Mouse (Mus musculus): ENCODE measurements at regions not wholly inside any gene's neighbourhood (a gene's known extent, or its start where the extent isn't known, plus 50 kb on each side); places are given as distances from the start of the nearest gene placed in this dataset.

DNA sequence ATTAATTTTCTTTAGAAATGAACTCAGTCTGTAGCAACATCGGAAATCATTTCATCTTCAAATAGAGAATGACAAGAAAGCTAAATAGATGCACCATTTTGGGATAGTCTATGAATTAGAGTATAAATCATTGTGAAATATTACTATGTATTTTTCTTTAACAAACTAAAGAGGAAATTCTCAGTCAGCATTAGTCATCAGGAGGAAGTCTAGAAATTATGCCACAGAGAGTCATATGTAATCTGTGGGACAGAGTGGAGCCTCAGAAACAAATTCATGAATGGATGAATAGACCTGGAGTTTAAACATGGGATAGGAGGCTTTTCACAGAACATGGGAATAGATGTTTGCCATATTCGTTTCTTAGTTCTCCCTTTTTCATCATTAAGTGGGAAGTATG lies 1459.4 kb upstream of the A1bg start:
- Histone ChIP-seq H3K9me3 (replicated peaks) (peaks cover 6% of the 10 kb centered on the region), H3K4me1 (no peaks in the 10 kb centered on the region), H3K27ac (replicated peaks) (no peak overlapping the region), H3K4me3 (no peak overlapping the region), H3K27me3 (ENCODE audit: low read depth, poor library complexity, severe bottlenecking) (no peaks in the 10 kb centered on the region), H3K36me3 (no peaks in the 10 kb centered on the region)
- DNase-seq (ENCODE audit: low spot score): no peak
- WGBS: 84% methylated on average over 2 of the region's 2 CpGs

- Histone ChIP-seq H3K27me3 (ENCODE audit: low read depth, poor library complexity, severe bottlenecking) (no peaks in the 10 kb centered on the region), H3K36me3 (no peaks in the 10 kb centered on the region), H3K9me3 (replicated peaks) (no peaks in the 10 kb centered on the region), H3K27ac (replicated peaks) (no peak overlapping the region), H3K4me1 (no peaks in the 10 kb centered on the region), H3K4me3 (no peak overlapping the region)
- WGBS: 90% methylated on average over 3 of the region's 3 CpGs
- DNase-seq (ENCODE audit: low spot score): no peak
Observed at GRCm38 (mm10) chr15:62374641-62375040, 1451.8 kb upstream of the A1bg start.

DNA sequence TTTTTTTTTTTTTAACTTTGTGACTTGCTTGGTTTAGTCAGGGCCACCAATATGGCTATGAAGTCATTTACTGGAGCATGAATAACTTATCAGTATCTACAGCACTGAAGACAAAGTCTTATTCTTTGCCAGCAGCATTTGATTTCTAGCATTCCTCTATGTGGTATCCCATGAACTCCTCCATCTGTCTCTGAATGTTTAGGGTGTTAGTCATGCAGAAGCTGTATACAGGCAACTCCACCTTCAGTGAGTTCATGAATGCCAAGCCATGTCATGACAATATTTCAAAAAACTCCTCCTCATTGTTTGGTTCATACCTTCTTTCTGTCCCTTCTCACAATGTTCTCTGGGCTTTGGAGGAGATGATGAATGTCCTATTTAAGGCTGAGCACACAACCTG lies 1438.4 kb upstream of the A1bg start:
- Histone ChIP-seq H3K27me3 (ENCODE audit: low read depth, poor library complexity, severe bottlenecking) (no peaks in the 10 kb centered on the region), H3K4me3 (no peak overlapping the region), H3K36me3 (no peaks in the 10 kb centered on the region), H3K9me3 (replicated peaks) (no peaks in the 10 kb centered on the region), H3K27ac (replicated peaks) (no peak overlapping the region), H3K4me1 (no peaks in the 10 kb centered on the region)
- DNase-seq (ENCODE audit: low spot score): no peak

DNA sequence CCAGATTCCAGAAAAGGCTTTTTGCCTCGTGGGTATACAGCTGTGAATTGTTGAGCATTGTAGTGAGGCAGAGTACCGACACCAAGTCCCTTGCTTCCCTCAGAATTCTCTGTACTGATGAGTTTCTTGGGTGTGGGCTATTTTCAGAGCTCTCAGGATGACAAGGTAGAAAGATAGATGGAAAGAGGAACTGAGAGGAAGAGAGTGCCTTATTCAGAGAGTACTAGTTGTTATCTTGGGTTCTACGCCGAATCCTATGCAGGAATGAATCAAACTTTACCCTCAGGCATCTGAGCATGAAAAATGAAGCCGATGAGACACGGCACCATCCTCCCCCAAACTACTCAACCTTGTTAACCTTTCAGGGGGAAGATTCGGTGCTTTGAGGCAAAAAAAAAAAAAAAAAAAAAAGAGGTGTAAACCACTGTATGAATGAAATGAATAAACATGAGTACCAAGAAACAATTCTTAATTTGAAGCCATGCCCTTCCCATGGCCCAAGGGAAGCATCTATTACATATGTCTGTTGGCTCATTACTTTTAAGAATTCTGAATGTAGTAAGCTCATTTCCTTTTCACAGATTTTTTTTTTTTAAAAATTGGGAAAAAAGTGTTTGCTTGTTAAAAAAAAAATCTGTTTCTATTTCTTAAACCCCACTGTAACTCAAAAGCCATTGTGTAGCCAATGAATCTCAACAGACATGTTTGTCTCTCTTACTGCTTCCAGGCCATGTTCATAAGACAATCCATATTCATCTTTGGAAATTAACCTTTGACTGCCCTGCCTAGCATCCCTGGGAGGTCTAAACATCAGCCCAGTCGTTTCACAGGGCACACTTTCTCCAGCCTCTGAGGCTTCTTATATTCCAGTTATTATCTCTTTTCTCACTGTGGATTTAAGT lies 1435.8 kb upstream of the A1bg start:
- no peaks in the 10 kb centered on the region for H3K27me3 ChIP-seq (ENCODE audit: low read depth, poor library complexity, severe bottlenecking)
- no peaks in the 10 kb centered on the region for H3K9me3 ChIP-seq (replicated peaks)
- H3K27ac ChIP-seq (replicated peaks): no peak overlapping the region
- DNase-seq (ENCODE audit: low spot score): no peak
- no peaks in the 10 kb centered on the region for H3K36me3 ChIP-seq
- no peaks in the 10 kb centered on the region for H3K4me1 ChIP-seq
- WGBS: 85% methylated on average over 8 of the region's 8 CpGs
- H3K4me3 ChIP-seq: no peak overlapping the region

GRCm38 (mm10) chr15:62353786-62354185 lies 1431.0 kb upstream of the A1bg start:
- H3K4me3 ChIP-seq: no peak overlapping the region
- H3K27me3 ChIP-seq (ENCODE audit: low read depth, poor library complexity, severe bottlenecking): no peaks in the 10 kb centered on the region
- no peak for DNase-seq (ENCODE audit: low spot score)
- no peaks in the 10 kb centered on the region for H3K9me3 ChIP-seq (replicated peaks)
- WGBS: 88% methylated on average over 4 of the region's 4 CpGs
- no peaks in the 10 kb centered on the region for H3K36me3 ChIP-seq
- no peaks in the 10 kb centered on the region for H3K4me1 ChIP-seq
- H3K27ac ChIP-seq (replicated peaks): no peak overlapping the region

DNA sequence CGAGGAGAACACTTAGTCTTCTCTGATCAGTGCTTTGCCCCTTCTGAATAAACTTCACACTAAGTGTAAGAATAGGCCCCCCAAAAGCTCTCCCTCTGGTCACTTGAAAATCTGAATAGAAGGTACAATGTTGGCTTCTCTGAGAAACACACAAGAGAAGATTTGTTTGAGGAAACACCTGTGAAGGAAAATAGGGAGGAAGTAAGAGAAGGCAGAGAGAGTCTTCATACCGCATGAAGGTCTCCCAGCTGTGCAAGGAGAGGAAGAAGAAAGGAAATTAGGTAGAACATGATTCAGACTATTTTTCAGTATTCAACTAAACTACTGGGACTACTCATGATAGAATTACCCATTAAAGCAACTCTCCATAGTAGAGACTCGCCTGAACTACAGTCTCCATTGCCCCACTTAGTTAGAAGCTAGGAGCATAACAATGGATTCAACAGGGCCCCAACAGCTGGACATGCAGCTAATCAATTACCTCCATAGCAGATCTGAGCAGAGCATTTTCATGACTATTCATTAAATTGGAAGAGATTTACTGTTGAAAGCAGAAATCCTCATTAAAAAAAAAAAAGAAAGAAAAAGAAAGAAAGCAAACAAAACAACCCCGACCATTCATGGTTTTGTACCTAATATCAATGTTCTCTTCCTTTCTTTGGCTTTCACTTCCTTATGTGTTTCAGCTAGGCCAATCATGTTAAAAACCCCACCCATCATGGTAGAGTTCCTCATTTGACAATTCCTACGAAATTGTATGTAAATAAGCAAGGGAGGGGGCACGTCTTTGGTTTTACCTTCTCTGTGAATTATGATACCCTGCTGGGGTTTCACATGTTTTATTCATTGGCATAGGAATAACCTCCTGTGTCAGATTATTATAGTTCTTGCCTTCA lies 1428.3 kb upstream of the A1bg start:
- Histone ChIP-seq H3K9me3 (replicated peaks) (no peaks in the 10 kb centered on the region), H3K4me1 (no peaks in the 10 kb centered on the region), H3K36me3 (no peaks in the 10 kb centered on the region), H3K27me3 (ENCODE audit: low read depth, poor library complexity, severe bottlenecking) (no peaks in the 10 kb centered on the region), H3K4me3 (no peak overlapping the region), H3K27ac (replicated peaks) (no peak overlapping the region)
- no peak for DNase-seq (ENCODE audit: low spot score)
- WGBS: 80% methylated on average over 6 of the region's 6 CpGs

GRCm38 (mm10) chr15:62349981-62350380 lies 1427.2 kb upstream of the A1bg start:
- DNase-seq (ENCODE audit: low spot score): no peak
- no peaks in the 10 kb centered on the region for H3K4me1 ChIP-seq
- no peaks in the 10 kb centered on the region for H3K27me3 ChIP-seq (ENCODE audit: low read depth, poor library complexity, severe bottlenecking)
- no peak overlapping the region for H3K27ac ChIP-seq (replicated peaks)
- no peaks in the 10 kb centered on the region for H3K36me3 ChIP-seq
- 95% methylated on average over 3 of the region's 3 CpGs for WGBS
- no peak overlapping the region for H3K4me3 ChIP-seq
- H3K9me3 ChIP-seq (replicated peaks): no peaks in the 10 kb centered on the region

GRCm38 (mm10) chr15:62348956-62349355 lies 1426.1 kb upstream of the A1bg start:
- Histone ChIP-seq H3K4me3 (no peak overlapping the region), H3K9me3 (replicated peaks) (no peaks in the 10 kb centered on the region), H3K36me3 (no peaks in the 10 kb centered on the region), H3K27me3 (ENCODE audit: low read depth, poor library complexity, severe bottlenecking) (no peaks in the 10 kb centered on the region), H3K4me1 (no peaks in the 10 kb centered on the region), H3K27ac (replicated peaks) (no peak overlapping the region)
- 95% methylated on average over 2 of the region's 2 CpGs for WGBS
- DNase-seq (ENCODE audit: low spot score): no peak

DNA sequence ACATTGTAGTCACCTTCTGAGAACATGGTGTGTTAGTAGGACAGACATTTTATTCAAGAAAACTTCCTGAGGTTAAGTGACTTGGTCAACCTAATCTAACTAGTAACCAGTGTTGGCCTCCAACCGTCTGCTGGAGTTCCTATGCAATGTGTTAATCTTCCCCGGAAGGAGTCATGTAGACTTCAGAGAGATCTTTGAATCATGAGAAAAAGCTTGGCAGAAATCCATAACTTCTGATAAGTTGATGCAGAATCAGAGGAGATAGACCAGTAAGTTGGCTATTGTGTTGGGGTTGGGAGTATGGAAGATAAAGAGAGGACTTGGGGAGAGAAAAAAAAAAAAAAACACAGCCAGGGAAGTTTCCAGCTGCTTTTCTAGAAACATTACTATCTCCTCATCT lies 1424.9 kb upstream of the A1bg start:
- Histone ChIP-seq H3K36me3 (no peaks in the 10 kb centered on the region), H3K27me3 (ENCODE audit: low read depth, poor library complexity, severe bottlenecking) (no peaks in the 10 kb centered on the region), H3K9me3 (replicated peaks) (no peaks in the 10 kb centered on the region), H3K4me3 (no peak overlapping the region), H3K4me1 (no peaks in the 10 kb centered on the region), H3K27ac (replicated peaks) (no peak overlapping the region)
- 91% methylated on average over 2 of the region's 2 CpGs for WGBS
- no peak for DNase-seq (ENCODE audit: low spot score)

GRCm38 (mm10) chr15:62345893-62346292 lies 1423.1 kb upstream of the A1bg start:
- WGBS: 82% methylated on average over 5 of the region's 5 CpGs
- Histone ChIP-seq H3K4me1 (no peaks in the 10 kb centered on the region), H3K27ac (replicated peaks) (no peak overlapping the region), H3K27me3 (ENCODE audit: low read depth, poor library complexity, severe bottlenecking) (no peaks in the 10 kb centered on the region), H3K36me3 (no peaks in the 10 kb centered on the region), H3K4me3 (no peak overlapping the region), H3K9me3 (replicated peaks) (no peaks in the 10 kb centered on the region)
- no peak for DNase-seq (ENCODE audit: low spot score)

GRCm38 (mm10) chr15:62336454-62337284 lies 1413.9 kb upstream of the A1bg start:
- no peak overlapping the region for H3K4me3 ChIP-seq

DNA sequence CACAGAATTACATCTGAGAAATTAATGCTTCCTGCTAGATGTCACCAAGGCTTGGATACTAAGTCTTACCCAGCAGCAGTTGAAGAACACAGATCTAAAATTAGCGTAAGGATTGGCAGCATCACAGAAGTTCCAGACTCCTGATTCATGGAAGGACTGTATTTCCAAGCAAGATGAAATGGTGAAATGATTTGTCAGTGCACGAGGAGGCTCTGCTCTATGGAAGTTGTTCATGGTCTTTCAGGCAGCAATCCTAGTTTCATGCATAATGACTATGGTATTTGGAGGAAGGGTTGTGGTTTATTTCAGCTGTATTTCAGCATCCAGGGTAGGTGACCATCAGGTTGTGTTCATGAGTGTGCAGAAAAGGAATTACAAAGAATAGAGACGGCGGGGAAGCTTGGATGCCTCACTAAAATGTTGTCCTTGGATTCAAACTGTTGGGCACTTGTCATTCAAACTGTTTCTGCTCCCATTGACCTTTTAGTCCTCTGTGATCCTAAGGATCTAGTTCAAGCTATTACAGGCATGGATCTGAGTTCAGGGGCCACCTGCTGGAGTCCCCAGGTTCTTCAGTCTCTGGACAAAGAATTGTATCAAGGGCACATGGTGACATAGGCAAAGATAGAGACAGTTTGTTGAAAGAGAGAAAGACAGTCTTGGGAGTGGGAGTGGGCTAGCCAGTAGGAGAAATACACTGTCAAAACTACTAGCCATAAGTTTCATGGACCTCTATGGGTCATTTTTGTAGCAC lies 1411.6 kb upstream of the A1bg start:
- Histone ChIP-seq H3K9me3 (replicated peaks) (no peaks in the 10 kb centered on the region), H3K4me3 (no peak overlapping the region), H3K4me1 (no peaks in the 10 kb centered on the region), H3K27me3 (ENCODE audit: low read depth, poor library complexity, severe bottlenecking) (no peaks in the 10 kb centered on the region), H3K27ac (replicated peaks) (no peak overlapping the region), H3K36me3 (no peaks in the 10 kb centered on the region)
- DNase-seq (ENCODE audit: low spot score): no peak
- WGBS: 94% methylated on average over 4 of the region's 4 CpGs

More at GRCm38 (mm10) chr15:62336454-62337284, 1413.9 kb upstream of the A1bg start:
- Histone ChIP-seq H3K27me3 (ENCODE audit: low read depth, poor library complexity, severe bottlenecking) (no peaks in the 10 kb centered on the region), H3K4me1 (no peaks in the 10 kb centered on the region), H3K36me3 (no peaks in the 10 kb centered on the region), H3K27ac (replicated peaks) (no peak overlapping the region), H3K9me3 (replicated peaks) (no peaks in the 10 kb centered on the region)
- no peak for DNase-seq (ENCODE audit: low spot score)
- 93% methylated on average over 6 of the region's 6 CpGs for WGBS

Data from midbrain, embryonic 10.5 days (tissue).